Mouse (Mus musculus) yolk sac, embryonic 10.5 days (tissue): ENCODE measurements around the gene Stac.

Source experiments
- DNase-seq: peaks from one replicate; pipeline ENCODE4 v3.0.0-alpha.2; 2017; ENCODE audit warnings: low spot score

The Stac gene

DNA sequence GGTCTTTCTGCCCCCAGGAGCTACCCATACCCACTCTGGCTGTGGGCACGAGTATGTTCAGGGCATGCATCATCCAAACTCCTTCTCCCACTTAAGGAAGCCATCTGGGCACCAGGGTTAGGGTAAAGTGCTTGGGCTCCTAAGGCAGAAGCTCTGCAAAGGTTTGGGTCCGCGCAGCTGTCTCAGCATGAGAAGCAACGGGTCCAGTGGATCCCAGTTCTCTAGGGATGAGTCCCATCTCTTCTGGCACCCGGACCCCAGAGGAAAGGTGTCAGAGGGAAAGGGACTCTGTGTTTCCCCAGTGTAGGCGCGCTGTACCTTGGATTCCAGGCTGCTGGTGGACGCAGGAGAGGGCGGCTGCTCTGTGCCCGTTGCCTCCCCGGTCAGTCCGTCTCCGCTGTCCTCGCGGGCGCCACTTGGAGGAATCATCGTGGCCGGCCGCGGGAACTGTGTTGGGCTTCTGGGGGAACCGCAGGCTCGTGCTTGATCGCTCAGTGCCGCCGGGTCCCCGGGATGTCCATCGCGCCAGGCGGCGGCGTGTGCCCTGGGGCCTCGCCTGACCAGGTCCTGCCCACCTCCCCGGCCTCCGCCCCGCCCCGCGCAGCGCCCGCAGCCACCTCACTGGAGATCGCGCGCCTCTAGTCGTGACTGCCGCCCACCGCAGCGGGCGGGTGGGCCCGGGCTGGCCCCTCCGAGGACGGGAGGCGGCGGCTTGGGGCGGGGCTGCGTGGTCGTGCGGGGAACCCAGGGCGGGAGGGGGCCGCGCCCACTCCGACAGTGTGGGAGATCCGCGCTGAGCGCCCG is at the start of gene Stac:
Gene Stac (minus strand): TSS at position 669 of the 804 bp plus-strand sequence.
- DNase-seq = peak; percentile 4

DNA sequence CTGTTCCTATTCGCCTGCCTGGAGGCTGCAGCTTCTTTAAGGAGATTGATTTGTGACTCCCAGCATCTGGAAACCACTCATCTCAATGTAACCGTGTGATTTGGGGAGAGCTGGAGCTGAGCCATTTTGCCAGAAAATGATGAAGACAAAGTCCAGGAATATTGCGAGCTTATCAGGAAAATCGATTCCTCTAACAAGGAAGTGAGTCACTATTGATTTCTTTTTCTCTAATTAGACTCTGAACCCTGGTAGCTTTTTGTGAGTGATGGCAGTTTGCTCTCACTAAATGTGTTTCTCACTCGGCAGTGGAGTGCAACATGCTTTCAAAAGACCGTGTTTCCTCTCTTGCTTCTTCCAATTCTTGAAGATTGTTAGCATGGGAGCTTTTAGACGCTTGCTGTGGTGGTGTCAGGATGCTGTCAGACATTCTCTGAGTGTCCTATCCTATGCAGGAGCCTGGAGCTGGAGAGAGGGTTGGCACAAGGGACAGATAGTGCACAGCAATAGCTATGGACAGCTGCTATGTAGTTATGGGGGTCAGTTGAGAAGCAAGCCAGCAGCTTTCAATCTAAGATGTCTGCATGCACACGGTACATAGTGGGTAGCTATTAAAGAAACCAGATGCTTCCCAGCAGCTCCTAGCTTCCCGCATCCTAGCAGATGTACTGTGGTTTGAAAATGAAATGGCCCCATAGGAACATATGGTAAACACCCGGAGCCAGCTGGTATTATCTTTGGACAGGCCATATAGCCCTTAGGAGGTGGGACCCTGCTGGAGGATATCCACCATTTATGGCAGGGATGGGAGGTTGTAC is 49.5 kb upstream of the Stac start:
- no peak for DNase-seq

DNA sequence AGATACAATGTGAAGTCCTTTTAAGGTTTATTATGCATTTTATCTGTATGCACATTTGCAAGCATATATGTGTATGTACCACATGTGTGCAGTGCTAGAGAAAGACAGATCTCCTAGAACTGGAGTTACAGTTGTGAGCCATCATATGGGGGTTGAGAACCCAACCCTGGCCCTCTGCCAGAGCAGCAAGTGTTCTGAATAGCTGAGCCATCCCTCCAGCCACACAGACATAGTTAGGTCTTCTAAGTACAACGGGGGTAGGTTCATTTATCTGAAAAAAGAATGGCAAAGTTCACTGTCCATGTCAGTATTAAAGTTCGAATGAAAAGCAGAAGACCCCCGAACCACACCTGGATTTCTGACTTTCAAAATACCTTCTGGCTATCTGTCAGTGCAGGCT is 48.9 kb upstream of the Stac start:
- DNase-seq = no peak

DNA sequence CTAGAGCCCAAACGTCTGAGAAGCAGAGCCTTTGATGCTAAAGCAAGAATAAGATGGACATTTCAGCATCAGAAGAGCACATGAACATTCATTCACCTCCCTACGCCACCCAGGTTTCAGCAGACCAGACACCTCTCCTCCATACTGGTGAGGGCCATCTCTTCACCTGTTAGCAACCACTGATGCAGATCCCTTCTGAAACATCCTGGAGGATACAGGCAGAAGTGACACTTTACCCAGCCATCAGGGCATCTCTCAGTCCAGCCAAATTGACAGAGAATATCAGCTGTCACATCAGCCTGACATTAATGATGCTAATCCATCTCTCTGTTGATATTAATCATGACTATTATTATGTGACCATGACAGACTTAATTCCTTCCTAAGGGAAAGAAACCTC is 47.6 kb upstream of the Stac start:
- DNase-seq = no peak

DNA sequence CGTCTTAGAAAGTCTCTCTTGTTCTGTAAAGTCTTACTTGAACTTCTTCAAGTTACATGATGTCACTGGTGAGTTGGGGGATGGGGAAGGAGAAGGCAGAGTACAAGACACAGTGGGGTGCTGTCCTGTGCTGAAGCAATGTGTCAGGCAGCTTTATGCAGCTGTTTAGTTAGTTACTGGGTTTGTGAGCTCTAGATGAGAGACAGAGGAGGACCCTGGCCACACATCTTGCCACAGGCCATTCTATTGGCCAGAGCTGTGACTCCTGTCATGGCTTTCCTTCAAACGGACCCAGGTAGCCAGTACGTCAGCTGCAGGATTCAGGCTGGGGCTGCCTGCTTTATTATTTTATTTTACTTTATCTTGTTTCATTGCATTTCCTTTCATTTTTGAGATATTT is 45.8 kb upstream of the Stac start:
- no peak for DNase-seq

DNA sequence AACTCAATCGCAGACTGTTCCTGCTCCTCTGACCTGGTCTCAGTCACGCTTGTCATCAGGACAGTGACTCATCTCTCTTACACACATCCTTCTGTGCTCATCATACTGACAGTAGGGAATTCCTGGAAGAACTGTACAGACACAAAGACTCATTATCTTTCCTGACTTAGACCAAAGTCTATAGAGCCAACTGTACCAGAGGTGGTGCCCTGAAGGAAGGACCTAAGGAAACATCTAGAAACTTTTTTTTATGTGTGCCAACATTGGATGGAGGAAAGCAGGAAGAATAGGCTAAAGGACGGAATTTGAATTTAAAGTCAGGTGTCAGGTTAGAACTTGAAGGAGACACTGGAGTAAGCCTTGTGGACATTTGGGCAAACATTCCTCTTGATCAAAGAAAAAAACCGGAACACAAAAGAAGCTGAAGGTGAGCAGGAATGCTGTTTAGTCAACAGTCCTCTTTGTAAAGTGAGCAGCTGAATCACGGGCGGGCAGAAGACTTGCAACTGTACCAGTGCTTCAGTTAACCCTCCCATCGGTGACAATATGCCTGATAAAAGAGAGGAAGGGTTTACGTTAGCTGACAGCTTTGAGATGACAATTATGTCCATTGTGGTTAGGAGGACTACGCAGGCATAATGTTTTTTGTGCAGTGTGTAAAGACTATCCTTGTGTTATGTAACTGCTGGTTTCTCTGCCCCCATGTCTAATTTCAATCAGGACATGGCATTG is 42.0 kb upstream of the Stac start:
- DNase-seq = no peak

DNA sequence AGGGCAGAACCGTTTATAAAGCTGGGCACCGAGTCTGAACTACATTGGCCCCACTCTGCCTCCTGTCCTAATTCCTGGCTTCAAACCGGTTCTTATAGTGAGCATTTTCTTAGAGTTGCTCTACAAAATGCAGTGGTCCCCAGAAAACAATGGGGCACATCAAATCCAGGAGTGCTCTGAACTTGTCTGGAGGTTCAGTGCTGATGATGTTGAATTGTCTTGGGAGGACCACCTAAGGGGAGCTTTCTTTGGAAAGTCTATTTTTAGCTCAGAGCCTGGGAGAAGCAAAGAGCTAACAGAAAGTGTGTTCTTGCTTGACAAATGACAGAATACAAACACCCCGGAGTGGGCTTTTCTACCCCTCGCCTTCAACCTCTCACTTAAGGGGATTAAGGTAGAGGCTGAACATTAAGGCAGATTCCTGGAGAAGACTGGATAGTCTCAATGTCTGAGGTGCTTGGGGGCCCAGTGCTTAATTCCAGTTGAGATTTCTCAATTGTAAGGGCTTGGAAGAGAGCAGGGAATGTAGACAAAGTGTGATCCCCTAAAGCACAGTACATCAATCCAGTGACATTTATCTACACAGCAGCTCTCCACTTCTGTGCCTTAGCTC is 34.9 kb upstream of the Stac start:
- DNase-seq = no peak

DNA sequence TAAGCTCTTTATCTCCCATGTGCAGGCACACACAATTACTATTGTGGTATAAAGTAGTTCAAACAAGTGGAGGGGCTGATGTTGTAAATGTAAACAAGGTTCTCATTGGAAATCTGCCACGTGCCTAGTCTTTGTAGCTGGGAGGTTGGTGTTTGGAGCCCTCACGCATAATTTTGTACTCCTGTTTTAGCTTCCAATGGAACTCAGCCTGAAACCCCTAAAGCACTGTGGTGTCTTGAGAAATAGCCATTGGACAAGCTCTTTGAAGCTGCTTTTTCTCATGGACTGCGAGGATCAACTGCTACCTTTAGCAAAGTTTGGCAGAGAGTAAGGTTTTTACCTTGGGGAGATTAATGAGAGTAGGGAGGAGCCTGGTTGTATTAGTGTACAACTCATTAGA is 24.3 kb upstream of the Stac start:
- DNase-seq = no peak

DNA sequence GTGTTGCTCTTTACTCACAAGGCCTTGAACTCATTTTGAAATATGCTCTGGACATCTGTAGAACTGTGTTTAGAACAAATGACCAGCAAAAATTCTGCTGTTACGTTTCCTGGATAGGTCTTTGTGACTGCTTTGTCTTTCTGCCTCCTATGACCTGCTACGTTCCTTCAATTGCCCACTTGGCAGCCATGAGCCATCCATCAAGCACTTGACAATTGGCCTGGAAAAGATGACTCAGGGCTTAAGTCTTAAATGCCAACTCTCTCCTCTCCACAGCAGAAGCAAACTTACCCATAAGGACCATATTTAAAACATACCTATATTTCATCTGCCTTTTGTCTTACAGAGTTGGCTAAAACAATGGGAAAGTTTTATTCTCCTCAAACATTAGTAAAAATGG is 10.0 kb upstream of the Stac start:
- DNase-seq = no peak

DNA sequence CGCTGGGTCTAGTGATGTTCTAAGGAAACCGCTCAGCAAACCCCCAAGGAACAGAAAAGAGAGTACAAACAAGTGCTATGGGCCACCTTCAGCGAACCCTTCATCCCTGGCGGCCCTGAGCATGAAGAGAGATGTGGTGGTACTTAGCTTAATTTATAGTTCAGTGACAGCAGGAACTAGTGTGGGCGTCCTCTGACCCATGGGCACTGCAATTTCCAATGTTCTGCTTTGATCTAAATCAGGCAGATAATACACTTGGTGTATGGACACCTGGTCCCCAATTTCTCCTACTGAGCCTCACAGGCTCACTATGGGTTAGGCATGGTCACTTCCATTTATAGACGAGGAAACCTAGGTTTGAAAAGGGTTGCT is 322 bp upstream of the Stac start:
- DNase-seq = peak; percentile 3

DNA sequence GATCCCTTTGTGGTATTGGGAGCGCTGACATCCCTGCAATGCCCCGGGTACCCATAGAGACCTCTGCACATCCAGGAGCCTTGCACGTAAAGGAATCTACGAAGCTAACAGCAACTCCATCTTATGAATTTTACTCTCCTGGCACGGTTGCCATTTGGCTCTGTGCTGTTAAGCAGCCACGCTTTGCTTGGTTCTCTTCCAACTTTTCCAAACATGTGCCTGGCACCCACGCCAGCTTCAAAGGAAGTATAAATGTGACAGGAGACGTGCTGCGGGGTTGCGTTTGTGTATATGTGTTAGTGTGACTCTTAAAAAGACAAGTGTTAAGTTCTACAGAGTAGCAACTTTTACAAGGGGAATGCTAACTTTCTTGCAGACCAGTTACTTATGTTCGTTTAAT is 1.0 kb downstream of the Stac start:
- DNase-seq = no peak

DNA sequence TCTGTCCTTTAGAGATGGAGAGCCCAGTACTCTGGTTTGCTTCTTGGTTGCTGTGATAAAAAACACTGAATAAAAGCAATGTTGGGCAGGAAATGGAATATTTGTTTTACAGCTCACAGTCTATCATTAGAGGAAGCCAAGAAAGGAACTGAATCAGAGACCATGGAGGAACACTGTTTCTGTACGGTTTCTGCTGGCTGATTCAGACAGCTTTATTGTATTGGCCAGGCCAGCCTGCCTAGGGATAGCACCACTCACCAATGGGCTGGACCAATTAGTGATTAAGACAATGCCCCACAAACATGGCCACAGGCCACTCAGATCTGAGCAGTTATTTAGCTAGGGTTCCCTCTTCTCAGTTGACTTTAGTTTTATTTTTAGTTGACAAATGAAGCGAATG is 6.0 kb downstream of the Stac start:
- DNase-seq = no peak

DNA sequence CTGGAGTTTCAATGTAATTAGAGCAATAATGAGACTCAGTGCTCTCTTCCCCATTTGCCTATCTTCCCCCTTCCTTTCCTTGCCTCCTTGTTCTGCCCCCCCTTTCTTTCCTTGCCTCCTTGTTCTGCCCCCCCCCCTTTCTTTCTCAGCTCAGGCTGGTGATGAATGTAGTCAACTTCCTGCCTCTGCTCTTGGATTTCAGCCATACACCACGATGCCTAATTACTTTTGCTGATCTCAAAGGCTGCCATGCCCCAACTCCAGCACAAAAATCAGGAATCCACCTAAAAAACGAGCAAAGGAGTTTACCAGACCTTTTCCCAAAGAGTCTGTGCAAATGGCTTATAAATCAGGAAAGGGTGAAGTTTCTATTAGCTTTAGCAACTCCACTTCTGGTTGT is 10.6 kb downstream of the Stac start:
- no peak for DNase-seq

DNA sequence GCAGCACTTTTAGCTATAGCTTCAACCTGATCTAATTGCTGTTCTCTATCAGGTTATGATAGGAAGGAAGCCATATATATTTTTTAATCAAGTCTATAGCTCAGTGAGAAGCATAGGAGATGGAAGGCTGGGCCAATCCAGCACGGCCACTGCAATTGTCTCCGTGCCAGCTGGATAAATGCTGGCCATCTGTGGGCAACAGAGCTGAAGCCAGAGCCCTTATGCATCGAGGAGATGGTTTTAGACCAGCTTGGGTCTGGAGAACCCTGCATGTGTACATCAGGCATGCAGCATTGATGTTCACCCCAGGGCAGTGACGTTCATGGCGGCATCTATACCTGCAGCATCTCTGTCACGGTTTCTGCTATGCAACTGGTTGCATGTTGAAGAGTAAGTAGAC is 20.3 kb downstream of the Stac start:
- no peak for DNase-seq

DNA sequence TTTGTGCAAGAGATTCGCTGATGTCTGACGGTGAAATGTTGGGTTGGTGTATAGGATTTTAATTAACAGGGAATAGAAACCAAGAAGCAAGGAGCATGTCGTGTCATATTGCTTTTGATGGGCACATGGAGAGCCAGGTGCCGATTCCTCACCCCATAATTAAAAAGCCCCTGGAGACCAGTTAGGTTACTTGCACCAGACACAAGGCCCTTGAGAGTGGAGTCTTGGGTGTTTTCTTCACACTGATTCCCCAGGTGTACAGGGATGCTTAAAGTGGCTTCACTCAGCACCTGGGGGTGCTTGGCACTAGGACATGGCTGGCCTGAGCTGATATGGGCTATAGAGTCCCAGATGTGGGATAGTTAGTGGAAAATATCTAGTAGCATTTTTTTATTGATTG is 35.1 kb downstream of the Stac start:
- no peak for DNase-seq

DNA sequence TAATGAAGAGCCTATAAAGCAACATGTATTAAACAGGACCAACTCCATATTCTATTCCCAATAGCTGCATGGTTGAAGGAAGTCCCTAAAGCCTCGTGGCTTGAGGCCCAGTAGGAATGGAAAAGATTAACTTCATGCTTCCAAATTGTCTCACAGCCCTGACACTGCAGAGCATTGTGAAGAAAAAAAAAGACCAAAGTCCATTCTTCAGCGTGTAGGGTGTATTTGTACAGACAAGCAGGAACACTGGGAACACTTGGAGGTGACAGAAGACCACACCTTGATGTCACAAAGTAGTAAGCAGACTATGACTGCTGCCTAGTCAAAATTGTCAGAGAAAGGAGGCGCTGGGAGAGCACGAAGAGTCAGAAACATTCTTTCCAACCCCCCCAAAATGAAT is 45.9 kb downstream of the Stac start:
- DNase-seq = peak; percentile 24

DNA sequence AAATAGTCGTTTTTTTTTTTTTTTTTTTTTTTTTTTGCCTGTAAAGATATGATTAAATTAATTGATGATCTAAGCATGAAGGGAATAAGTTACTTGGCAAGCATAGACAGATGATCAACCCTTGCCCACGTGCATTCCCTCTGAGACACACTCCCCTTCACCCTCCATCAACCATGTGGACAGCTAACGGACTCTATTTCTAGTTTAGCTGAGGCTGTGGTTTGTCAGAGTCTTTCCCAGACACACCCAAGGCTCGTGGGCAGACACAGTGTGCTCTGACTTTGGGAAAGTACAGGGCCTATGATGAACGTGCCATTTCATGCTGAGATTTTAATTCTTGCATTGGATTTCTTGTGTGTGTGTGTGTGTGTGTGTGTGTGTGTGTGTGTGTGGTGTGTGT is 46.8 kb downstream of the Stac start:
- no peak for DNase-seq

DNA sequence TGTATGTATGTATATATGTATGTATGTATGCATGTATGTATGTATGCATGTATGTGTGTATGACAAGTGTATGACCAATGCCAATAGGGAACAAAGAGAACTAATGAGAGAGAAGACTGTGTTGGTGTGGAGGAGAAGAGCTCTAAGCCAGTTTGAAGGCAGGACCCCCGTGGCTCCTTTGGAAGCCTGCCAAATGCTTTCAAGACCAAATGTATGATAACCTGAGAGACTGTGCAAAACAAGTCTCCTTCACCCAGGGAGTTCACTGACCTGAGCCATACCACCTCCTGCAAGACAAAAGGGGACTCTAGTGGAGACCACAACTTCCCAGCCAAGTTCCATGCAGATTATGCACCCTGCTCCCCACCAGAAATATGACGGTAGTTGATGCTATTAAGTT is 52.5 kb downstream of the Stac start:
- no peak for DNase-seq

DNA sequence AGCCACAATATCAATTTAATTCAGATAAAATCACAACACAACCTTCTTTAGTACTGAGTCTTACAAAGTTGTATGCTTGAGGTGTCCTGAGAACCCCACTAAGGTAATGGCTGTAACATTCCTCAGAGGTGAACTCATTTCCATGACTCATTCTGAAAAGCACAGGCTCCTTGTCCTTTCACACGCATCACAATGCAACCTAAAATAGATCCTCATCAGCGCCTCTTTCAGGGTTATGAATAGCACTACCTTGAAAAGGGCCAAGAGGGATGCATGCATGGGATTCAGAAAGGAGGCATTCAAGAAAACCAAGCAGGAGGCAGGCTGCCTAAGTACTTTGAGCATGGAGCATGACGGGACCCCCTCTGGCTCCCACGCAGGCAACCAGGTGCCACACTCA is 57.3 kb downstream of the Stac start:
- no peak for DNase-seq

DNA sequence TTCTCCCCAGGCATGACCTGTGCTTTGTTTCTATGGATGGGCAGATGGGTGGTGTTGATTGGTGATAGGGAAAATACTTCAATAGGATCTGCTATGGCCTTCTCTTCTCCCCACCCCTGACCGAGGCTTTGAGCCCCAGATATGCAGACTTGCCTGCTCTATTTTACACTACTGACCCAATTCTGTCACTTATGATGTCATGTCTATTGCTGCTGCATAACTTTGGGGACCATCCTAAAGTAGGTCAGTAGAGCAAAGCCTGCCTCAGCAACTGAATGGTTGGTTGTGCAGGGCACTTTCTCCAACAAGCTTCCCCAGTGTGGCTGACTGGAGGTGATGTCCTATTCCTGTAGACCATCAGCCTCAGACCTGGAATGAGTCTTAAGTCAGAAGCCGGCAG is 69.0 kb downstream of the Stac start:
- no peak for DNase-seq

DNA sequence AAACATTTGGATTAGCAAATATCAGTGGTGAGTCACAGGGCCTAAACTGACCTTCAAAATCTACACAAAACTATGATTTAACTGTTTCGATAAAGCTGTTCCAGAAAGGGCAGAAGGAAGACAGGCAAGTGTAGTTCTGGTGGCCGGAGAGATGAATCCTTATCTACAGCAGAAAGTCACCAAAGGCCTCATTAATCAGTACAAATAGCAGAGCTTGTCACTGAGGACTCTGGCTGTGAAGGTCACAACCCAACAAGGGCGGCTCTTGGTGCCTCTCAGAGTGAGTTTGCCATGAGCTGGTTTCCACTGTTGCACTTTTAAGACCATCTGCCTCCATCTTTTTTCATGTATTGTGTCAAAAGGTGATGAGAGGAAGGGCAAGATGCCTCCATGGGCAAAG is 78.8 kb downstream of the Stac start:
- DNase-seq = no peak

DNA sequence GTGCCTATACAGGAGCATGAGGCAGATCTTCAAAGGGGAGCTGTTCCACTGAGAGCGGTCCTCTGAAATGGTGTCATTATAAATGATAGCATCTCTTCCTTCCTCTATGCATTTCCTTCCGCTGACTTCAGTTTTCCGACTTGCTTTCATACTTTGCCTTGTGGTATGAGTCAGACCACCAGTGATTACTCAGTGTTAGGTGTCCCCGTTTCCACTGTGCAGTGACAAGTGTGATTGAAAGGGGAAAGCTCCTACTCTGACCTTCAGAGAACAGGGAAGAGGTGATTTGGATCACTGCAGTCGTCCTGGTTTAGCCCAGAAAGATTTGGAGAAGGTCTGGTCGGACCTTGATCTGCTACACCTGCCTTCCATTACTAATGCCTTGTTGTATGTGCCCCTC is 81.4 kb downstream of the Stac start:
- DNase-seq = no peak

DNA sequence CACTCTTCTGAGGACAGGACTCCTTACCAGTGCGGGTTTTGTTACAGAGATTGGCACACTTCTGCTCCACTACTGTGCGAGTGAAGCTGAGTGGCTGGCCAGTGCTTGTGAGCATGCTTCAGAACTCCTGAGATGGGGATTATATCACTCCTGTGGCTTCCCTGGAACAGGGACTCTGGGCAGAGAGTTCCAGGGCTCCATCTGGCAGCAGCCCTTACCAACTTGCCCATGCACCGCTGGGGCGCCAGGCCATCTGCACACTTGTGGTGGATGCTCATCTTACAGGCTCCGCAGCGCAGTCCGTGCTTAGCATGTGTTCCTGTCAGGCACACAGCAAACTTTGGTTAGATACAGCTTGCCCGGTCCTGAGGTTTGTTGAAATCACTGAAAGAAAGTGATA is 83.5 kb downstream of the Stac start:
- DNase-seq = no peak
